Mouse (Mus musculus) forebrain, embryonic 11.5 days (tissue): ENCODE data around the gene Lrp4. TPM values are rescaled to one million over a fixed set of nuclear protein-coding genes. Genes with fewer than 3 reads are reported as not detected.

Experiments
- ATAC-seq: fragments of 200-750 bp; cut with Nextera tagmentation; replicated peaks from 2 replicates; pipeline ENCODE4 v1.8.0; 2017; ENCODE audit warnings: moderate TSS enrichment; ENCODE audit not compliant: low FRiP score
- DNase-seq: peaks from one replicate; pipeline ENCODE4 v3.0.0-alpha.2; 2017; ENCODE audit warnings: low spot score
- H3K27ac ChIP-seq: fragments of 300-500 bp; sonication (generic); 2 replicates; pipeline ENCODE4 v1.5.1; 2014; ENCODE audit warnings: low read depth, low read length
- H3K27me3 ChIP-seq: fragments of 300-500 bp; sonication (generic); 2 replicates; pipeline ENCODE4 v1.6.1; 2014; ENCODE audit warnings: mild to moderate bottlenecking, low read length, mixed read lengths; ENCODE audit not compliant: control insufficient read depth, insufficient read depth
- H3K36me3 ChIP-seq: fragments of 300-500 bp; sonication (generic); 2 replicates; pipeline ENCODE4 v1.6.1; 2014; ENCODE audit warnings: mild to moderate bottlenecking, low read length, moderate library complexity, mixed read lengths; ENCODE audit not compliant: control insufficient read depth, insufficient read depth
- H3K4me1 ChIP-seq: fragments of 300-500 bp; sonication (generic); replicated peaks from 2 replicates; pipeline ENCODE4 v1.6.1; 2014; ENCODE audit warnings: low read length, mixed read lengths; ENCODE audit not compliant: control insufficient read depth, insufficient read depth
- H3K4me2 ChIP-seq: fragments of 300-500 bp; sonication (generic); 2 replicates; pipeline ENCODE4 v1.6.1; 2014; ENCODE audit warnings: low read depth, mild to moderate bottlenecking, low read length, moderate library complexity, mixed read lengths; ENCODE audit not compliant: severe bottlenecking
- H3K4me3 ChIP-seq: fragments of 300-500 bp; sonication (generic); 2 replicates; pipeline ENCODE4 v1.5.1; 2014; ENCODE audit warnings: low read depth, low read length
- H3K9ac ChIP-seq: fragments of 300-500 bp; sonication (generic); 2 replicates; pipeline ENCODE4 v1.6.1; 2014; ENCODE audit warnings: low read length
- H3K9me3 ChIP-seq: fragments of 300-500 bp; sonication (generic); 2 replicates; pipeline ENCODE4 v1.6.1; 2016; ENCODE audit warnings: low read length, mixed read lengths; ENCODE audit not compliant: control insufficient read depth
- WGBS: fragments of 180-500 bp; shearing (Covaris S2); extraction: QIAGEN DNeasy Blood & Tissue Kit; methylation state at CpG from one replicate; pipeline ENCODE4 v1.1.7; 2014; 5-methylcytosine and 5-hydroxymethylcytosine counted together
- polyA plus RNA-seq: library from polyadenylated mRNA; unstranded; fragments of >200 nt; fragmentation: Nextera tagmentation; extraction: Ambion mirVana; gene quantifications from 2 replicates; pipeline ENCODE4 v1.2.1, GENCODE M21; 2014

The Lrp4 gene
- polyA plus RNA-seq, 1 experiment from 2014 or later, result 10.2 TPM

DNA sequence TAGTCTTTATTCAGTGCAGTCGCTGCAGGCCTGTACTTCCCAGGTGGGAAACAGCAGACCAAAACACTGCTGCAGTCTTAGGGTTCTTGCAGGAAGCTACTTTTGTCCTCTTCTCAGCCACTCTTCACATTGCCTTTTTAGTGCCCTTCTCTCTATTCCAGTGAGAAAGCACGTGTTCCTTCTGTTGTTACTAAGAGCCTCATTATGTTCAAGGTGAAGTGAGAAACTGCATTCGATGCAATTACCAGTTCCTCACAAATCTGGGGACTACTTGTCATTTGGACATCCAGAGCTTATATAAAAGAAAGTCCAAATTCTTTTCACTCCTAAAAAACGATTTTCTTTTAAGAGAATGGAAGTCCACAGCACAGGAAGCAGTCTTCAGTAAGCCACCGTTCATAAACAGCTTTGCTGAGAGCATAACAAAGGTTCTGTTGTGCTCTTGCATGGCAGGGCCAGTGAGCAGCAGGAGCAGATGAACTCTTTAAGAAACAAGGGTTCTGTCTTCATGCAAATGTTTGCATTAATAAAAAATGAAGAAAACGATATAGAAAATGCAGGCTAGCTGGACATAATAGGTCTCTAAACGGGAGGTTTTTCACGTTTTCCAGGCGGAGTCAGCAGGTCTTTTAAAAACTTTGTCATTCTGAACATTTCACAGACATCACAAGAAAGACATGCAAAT, 27.3 kb upstream of the Lrp4 start:
- Histone ChIP-seq H3K4me3 (no peak overlapping the region), H3K4me1 (peaks cover 18% of the 10 kb centered on the region), H3K9ac (peak overlapping the region; percentile 9; the same call in 1 of the 2 replicates), H3K27ac (peak overlapping the region; percentile 82), H3K9me3 (no peaks in the 10 kb centered on the region), H3K4me2 (peak overlapping the region; percentile 26; the same call in 1 of the 2 replicates), H3K27me3 (no peaks in the 10 kb centered on the region), H3K36me3 (no peaks in the 10 kb centered on the region)
- 11% methylated on average over 9 of the region's 9 CpGs for WGBS
- ATAC-seq (peak; percentile 75), DNase-seq (no peak)

DNA sequence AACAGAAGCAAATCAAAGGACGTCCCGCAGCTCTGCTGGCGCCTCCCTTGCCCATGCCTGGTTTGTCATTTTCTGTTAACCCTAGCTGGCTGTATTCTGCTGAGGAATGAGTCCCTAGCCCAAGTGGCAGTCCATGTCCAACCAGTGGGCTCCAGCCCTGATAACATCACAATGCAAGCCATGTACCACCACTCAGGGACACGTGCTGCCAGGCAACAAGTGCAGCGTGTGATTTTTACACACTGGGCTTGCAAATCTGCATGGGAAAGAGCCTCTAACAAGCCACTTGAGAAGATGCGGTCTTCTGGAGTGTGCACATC, 26.8 kb upstream of the Lrp4 start:
- ATAC-seq (peak; percentile 88), DNase-seq (peak; percentile 70)
- no peaks in the 10 kb centered on the region for H3K27me3 ChIP-seq
- peak overlapping the region; percentile 82 for H3K27ac ChIP-seq
- no peak overlapping the region for H3K4me3 ChIP-seq
- H3K4me2 ChIP-seq, result peak overlapping the region; percentile 31; the same call in 1 of the 2 replicates
- WGBS, result 14% methylated on average over 6 of the region's 6 CpGs
- H3K9me3 ChIP-seq, result no peaks in the 10 kb centered on the region
- peaks cover 18% of the 10 kb centered on the region for H3K4me1 ChIP-seq
- H3K9ac ChIP-seq, result peak overlapping the region; percentile 12; the same call in 1 of the 2 replicates
- H3K36me3 ChIP-seq, result no peaks in the 10 kb centered on the region

DNA sequence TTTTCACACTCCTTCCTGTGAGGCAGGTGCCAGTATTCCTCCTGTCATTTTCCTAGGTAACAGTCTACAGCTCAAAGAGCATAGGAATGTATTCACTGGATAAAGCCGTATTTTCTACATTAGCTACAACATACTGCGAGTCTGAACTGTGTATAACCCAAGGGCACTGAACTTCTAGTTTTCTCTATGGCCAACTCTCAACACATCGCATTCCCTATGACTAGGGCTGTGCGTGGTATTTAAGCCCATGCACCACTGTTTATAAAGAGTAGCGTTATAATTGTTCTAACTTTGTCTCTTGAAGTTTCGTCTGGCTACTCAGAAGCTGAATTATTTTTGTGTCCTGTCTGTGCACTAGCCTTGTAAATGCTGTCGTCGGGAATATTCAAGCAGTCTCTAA, 20.6 kb upstream of the Lrp4 start:
- peak; percentile 65 for ATAC-seq

DNA sequence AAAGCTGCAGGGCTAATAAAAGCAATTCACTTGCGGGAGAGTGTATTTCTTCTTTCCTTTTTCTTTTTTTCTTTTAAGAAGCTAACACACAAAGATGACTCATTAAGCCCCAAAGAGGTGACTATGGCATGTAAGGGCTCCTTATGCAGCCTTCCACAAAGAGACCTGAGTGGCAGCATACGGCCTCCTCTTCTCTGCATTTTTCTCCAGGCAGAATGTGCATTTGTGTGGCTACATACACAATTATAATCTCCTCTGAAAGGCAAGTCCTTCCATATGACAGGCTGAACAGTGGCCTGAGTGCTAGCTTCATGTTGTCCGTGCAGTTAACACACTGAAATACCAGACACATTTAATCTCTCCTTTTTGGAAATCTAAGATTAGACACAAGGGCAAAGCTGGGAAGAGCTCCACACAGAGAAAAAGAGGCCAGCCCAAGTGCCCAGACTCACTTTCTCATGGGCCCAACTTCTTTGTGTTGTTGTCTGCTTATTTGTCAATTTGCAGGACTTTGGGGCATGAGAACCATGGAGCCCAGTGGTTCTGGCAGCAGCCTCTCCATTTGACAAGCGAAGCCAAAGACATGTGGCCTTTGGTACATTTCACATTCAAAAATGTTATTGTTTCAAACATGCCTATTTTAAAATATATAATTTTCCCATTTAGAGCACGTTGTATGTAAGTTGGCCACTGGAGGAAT, 20.0 kb upstream of the Lrp4 start:
- peak overlapping the region; percentile 42 for H3K27ac ChIP-seq
- H3K4me1 ChIP-seq, result peaks cover 2% of the 10 kb centered on the region; the same call in 1 of the 2 replicates
- H3K4me2 ChIP-seq, result no peak overlapping the region
- no peaks in the 10 kb centered on the region for H3K36me3 ChIP-seq
- 45% methylated on average over 5 of the region's 5 CpGs for WGBS
- DNase-seq, result no peak
- peak; percentile 74 for ATAC-seq
- H3K9ac ChIP-seq, result no peak overlapping the region
- no peaks in the 10 kb centered on the region for H3K27me3 ChIP-seq
- H3K9me3 ChIP-seq, result no peaks in the 10 kb centered on the region
- no peak overlapping the region for H3K4me3 ChIP-seq

More for the DNA sequence above, 20.6 kb upstream of the Lrp4 start:
- no peak overlapping the region for H3K9ac ChIP-seq
- H3K4me1 ChIP-seq, result peaks cover 2% of the 10 kb centered on the region; the same call in 1 of the 2 replicates
- no peaks in the 10 kb centered on the region for H3K9me3 ChIP-seq
- H3K36me3 ChIP-seq, result no peaks in the 10 kb centered on the region
- H3K4me3 ChIP-seq, result no peak overlapping the region
- no peak overlapping the region for H3K4me2 ChIP-seq
- H3K27ac ChIP-seq, result peak overlapping the region; percentile 42; the same call in 1 of the 2 replicates
- H3K27me3 ChIP-seq, result no peaks in the 10 kb centered on the region
- WGBS, result 53% methylated on average over 8 of the region's 8 CpGs
- DNase-seq, result no peak

DNA sequence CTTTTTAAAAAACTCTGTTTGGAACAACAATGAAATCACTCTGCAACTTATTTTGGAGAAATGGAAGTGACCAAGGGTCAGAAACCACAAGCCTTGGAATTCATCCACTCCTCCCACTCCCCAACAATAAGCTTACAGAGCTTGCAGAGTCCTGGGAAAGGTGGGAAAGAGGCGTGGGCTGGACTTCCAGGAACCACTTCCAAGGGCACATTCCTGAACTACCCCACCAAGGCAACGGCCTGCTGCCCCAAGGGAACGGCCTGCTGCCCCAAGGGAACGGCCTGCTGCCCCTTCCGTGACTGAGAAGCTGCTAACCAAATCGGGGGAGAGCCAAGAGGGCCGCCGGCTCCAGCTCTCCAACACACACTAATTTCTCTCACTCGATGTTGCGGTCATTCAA, 18.0 kb upstream of the Lrp4 start:
- Histone ChIP-seq H3K4me3 (no peak overlapping the region), H3K4me2 (no peak overlapping the region), H3K9me3 (no peaks in the 10 kb centered on the region), H3K36me3 (no peaks in the 10 kb centered on the region), H3K4me1 (peaks cover 2% of the 10 kb centered on the region; the same call in 1 of the 2 replicates), H3K27ac (no peak overlapping the region), H3K9ac (no peak overlapping the region), H3K27me3 (no peaks in the 10 kb centered on the region)
- 87% methylated on average over 10 of the region's 10 CpGs for WGBS
- ATAC-seq, result no peak
- DNase-seq, result no peak

DNA sequence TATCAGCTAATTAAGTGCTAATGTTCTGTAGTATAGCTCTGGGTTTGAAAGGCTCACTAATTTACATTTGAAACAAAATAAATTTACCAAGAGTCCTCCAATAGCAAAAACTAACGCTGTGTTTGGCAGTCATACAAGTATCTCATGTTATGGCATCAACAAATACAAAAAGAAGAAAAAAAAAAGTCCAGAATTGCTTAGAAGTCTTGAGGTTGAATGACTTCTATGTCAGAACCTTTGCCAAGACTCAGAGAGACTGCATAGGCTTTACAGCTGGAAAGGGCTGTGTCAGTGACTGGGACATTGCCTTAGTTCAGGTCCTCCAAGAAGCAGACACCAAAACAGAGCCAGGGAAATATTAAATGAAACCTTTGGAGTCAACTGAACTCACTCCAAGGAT, 17.4 kb upstream of the Lrp4 start:
- Histone ChIP-seq H3K36me3 (no peaks in the 10 kb centered on the region), H3K4me3 (no peak overlapping the region), H3K9me3 (no peaks in the 10 kb centered on the region), H3K27ac (no peak overlapping the region), H3K4me1 (peaks cover 2% of the 10 kb centered on the region; the same call in 1 of the 2 replicates), H3K4me2 (no peak overlapping the region), H3K9ac (no peak overlapping the region), H3K27me3 (no peaks in the 10 kb centered on the region)
- ATAC-seq, result no peak
- 78% methylated on average over 1 of the region's 1 CpGs for WGBS
- DNase-seq, result no peak

DNA sequence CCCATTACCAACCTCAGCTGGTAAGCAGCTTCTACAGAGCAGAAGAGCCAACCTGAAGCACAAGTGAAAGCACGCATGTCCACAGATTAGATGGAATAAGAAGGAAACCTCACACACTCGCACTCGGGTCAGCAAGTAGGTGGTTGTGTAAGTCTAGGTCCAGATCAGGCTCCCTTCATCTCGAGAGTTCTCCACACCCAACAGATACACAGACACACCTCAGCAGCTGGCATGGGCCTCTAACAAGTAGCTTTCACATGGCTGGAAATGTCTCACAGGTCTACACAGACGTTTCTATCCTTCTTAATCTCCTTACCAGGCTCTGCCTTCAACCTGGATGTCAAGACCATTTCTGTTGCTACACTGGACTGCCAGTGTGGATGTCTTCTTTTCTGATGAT, 16.6 kb upstream of the Lrp4 start:
- Histone ChIP-seq H3K27ac (no peak overlapping the region), H3K9ac (no peak overlapping the region), H3K4me1 (peaks cover 2% of the 10 kb centered on the region; the same call in 1 of the 2 replicates), H3K4me3 (no peak overlapping the region), H3K9me3 (no peaks in the 10 kb centered on the region), H3K27me3 (no peaks in the 10 kb centered on the region), H3K36me3 (no peaks in the 10 kb centered on the region), H3K4me2 (no peak overlapping the region)
- WGBS, result 91% methylated on average over 5 of the region's 5 CpGs
- DNase-seq (no peak), ATAC-seq (no peak)

DNA sequence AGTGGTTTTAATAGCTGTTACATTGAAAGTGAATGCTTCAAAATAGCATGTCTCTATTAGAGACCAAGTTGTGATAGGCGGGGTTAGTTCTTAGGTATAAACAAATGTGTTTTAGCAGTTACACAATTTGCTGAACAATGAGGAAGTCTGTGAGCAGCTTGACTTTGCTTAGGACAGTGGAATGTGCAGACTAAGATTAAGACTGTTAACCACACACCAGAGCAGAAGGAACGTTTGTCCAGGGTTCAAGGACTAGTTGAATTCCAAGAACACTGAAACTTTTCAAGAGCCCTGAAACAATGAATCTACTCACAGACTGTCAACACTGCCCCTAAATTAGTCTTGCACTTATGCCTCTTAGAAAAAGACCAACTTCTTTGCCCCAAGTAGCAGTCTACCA, 15.6 kb upstream of the Lrp4 start:
- H3K4me3 ChIP-seq, result no peak overlapping the region
- ATAC-seq, result no peak
- WGBS, result 79% methylated on average over 2 of the region's 2 CpGs

More for the DNA sequence above, 15.6 kb upstream of the Lrp4 start:
- Histone ChIP-seq H3K9ac (no peak overlapping the region), H3K9me3 (no peaks in the 10 kb centered on the region), H3K4me2 (no peak overlapping the region), H3K27ac (no peak overlapping the region), H3K27me3 (no peaks in the 10 kb centered on the region), H3K36me3 (no peaks in the 10 kb centered on the region), H3K4me1 (peaks cover 2% of the 10 kb centered on the region; the same call in 1 of the 2 replicates)
- DNase-seq, result no peak
